Mouse (Mus musculus): Measurements from ENCODE around the gene Glmn. TPM values are rescaled to one million over a fixed set of nuclear protein-coding genes. Genes with fewer than 3 reads are reported as not detected.

Gene Glmn
- polyA plus RNA-seq, 1 experiment from 2014 or later: 33.3 TPM

DNA sequence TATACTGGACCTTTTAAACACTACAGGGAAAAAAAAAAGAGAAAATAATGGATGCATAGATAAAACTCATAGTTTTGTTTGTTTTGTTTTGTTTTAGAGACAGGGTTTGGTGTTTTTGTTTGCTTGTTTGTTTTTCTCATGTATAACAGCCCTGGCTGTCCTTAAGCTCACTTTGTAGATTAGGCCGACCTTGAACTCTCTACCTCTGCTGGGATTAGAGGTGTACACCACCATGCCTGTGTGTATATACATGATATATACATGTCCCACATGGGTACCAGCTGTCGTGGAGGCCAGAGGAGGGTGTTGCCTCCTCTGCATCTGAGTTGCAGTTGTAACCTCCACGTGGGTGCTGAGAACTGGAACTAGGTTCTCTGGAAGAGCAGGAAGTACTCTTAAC is 49.2 kb downstream of the Glmn start:
- Histone ChIP-seq H3K27me3 (ENCODE audit: poor library complexity, severe bottlenecking) (no peaks in the 10 kb centered on the region), H3K4me1 (no peaks in the 10 kb centered on the region), H3K4me3 (no peak overlapping the region), H3K27ac (no peak overlapping the region), H3K9me3 (no peaks in the 10 kb centered on the region), H3K36me3 (replicated peaks) (peaks cover 25% of the 10 kb centered on the region)
- WGBS: 84% methylated on average over 3 of the region's 3 CpGs
- DNase-seq (ENCODE audit: extremely low spot score, low spot score): no peak

DNA sequence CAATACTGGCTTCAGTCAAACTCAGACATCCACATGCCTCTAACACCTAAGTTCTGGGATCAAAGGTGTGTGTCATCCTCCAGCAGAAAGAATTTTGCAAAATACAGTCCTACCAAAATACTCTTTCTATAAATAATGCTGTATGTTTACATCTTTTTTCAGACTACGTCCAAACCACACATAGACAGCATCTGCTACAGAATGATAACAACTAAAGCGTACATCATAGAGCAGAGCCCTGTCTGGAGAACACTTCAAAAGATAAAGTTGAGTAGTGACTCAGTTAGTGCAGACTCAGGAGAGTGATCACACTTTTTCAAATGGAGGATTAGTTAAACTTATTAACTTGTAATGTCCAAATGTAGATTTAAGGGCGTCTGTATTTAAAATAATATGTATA is 49.7 kb downstream of the Glmn start:
- no peak overlapping the region for H3K4me3 ChIP-seq
- no peak for DNase-seq (ENCODE audit: extremely low spot score, low spot score)
- 87% methylated on average over 3 of the region's 3 CpGs for WGBS
- no peaks in the 10 kb centered on the region for H3K4me1 ChIP-seq
- H3K27me3 ChIP-seq (ENCODE audit: poor library complexity, severe bottlenecking): no peaks in the 10 kb centered on the region
- no peak overlapping the region for H3K27ac ChIP-seq
- H3K9me3 ChIP-seq: no peaks in the 10 kb centered on the region
- peaks cover 25% of the 10 kb centered on the region for H3K36me3 ChIP-seq (replicated peaks)

DNA sequence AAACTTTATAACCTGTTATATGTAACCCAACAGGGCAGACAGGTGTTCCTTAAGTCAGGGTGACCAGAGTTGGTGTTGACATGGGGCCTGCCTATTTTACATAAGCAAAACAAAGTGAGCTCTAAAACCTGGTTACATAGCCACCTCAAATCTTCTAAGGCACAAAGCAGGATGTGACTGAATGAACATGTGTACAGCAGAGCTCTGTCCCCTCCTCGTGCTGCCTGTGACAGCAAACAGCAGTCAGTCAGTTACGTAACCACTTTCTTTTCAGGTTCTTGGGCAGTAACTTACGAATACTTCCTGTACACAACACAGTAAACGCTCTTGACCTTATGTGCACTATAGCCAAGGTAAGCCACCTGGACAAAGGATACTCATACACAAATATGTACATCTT is 51.8 kb downstream of the Glmn start:
- 92% methylated on average over 4 of the region's 4 CpGs for WGBS
- H3K27ac ChIP-seq: no peak overlapping the region
- no peak overlapping the region for H3K4me3 ChIP-seq
- no peaks in the 10 kb centered on the region for H3K27me3 ChIP-seq (ENCODE audit: poor library complexity, severe bottlenecking)
- peaks cover 17% of the 10 kb centered on the region for H3K36me3 ChIP-seq (replicated peaks)
- H3K9me3 ChIP-seq: no peaks in the 10 kb centered on the region
- DNase-seq (ENCODE audit: extremely low spot score, low spot score): no peak
- peaks cover 3% of the 10 kb centered on the region for H3K4me1 ChIP-seq

DNA sequence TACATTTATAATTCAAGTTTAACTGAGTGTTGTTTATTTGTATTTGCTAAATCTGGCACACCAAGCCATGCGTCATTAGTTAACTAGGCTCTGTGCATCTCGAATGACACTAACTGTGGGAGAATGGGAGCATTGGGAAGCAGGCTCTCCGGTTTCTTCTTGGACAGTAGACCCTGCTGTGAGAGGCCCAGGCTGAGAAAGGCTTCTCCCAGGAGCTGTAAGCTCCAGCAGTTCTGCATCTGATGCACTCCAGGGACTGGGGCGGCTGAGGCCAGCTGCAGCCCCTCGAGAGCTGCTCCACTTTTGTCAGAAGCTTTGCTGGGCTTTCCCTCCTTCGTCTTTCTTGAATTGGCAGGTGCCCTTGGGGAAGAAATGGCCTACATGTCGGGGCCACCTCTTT is 56.0 kb downstream of the Glmn start:
- DNase-seq (ENCODE audit: extremely low spot score, low spot score): no peak
- WGBS: 37% methylated on average over 7 of the region's 7 CpGs

GRCm38 (mm10) chr5:107534581-107534980 is 63.1 kb downstream of the Glmn start, which contains the start of gene 1700028K03Rik:
1700028K03Rik (plus strand) TSS chr5:107534709.
- Histone ChIP-seq H3K27me3 (ENCODE audit: poor library complexity, severe bottlenecking) (no peaks in the 10 kb centered on the region), H3K9me3 (no peaks in the 10 kb centered on the region), H3K36me3 (replicated peaks) (no peaks in the 10 kb centered on the region), H3K4me3 (no peak within 1 kb of the TSS), H3K4me1 (no peaks in the 10 kb centered on the region), H3K27ac (no peak within 1 kb of the TSS)
- DNase-seq (ENCODE audit: extremely low spot score, low spot score): no peak
- WGBS: 72% methylated on average over 15 of the region's 15 CpGs

More for the DNA sequence above, 56.0 kb downstream of the Glmn start:
- Histone ChIP-seq H3K27me3 (ENCODE audit: poor library complexity, severe bottlenecking) (no peaks in the 10 kb centered on the region), H3K9me3 (no peaks in the 10 kb centered on the region), H3K4me1 (peaks cover 3% of the 10 kb centered on the region), H3K27ac (no peak overlapping the region), H3K4me3 (no peak overlapping the region), H3K36me3 (replicated peaks) (no peaks in the 10 kb centered on the region)

DNA sequence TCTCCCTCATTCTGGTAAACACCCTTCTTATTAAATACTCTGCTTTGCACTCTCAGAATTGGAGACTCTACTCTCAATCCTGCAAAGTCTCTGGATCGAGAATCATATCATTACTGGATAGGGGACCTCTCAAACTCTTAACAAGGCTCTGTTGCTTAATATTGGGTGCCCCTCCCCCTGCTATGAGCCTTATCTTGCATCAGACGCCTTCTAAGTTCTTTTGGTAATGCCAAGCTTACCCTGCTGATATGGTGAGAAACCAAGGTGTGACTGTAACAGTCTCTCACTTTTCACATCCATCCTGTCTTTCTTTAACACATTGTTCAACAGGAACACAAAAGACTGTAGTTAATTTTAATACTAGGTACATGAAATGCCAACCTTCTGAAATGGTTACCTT is 64.1 kb downstream of the Glmn start:
- Histone ChIP-seq H3K9me3 (no peaks in the 10 kb centered on the region), H3K4me1 (no peaks in the 10 kb centered on the region), H3K27me3 (ENCODE audit: poor library complexity, severe bottlenecking) (no peaks in the 10 kb centered on the region), H3K36me3 (replicated peaks) (no peaks in the 10 kb centered on the region), H3K4me3 (no peak overlapping the region), H3K27ac (no peak overlapping the region)
- no peak for DNase-seq (ENCODE audit: extremely low spot score, low spot score)
- 65% methylated on average over 2 of the region's 2 CpGs for WGBS

DNA sequence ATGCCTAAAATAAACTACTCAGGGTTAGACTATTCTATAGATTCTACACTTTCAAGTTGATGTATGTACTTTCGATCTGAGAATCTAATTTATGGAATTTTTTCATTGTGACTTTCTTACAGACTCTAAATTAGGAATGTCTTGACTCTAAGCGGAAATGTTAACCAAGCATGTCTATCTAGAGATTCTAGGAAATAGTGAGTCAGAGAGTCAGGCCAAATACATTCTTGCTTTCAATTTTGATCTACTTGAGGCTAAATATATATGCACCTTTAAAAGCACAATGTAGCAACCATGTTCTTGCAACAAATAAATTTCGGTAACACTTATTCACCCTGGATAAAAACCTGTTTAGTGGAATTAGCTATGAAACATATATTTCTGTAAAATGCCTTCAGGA is 68.8 kb downstream of the Glmn start:
- Histone ChIP-seq H3K4me3 (no peak overlapping the region), H3K36me3 (replicated peaks) (no peaks in the 10 kb centered on the region), H3K9me3 (no peaks in the 10 kb centered on the region), H3K4me1 (no peaks in the 10 kb centered on the region), H3K27me3 (ENCODE audit: poor library complexity, severe bottlenecking) (no peaks in the 10 kb centered on the region), H3K27ac (no peak overlapping the region)
- WGBS: 93% methylated on average over 3 of the region's 3 CpGs
- DNase-seq (ENCODE audit: extremely low spot score, low spot score): no peak

DNA sequence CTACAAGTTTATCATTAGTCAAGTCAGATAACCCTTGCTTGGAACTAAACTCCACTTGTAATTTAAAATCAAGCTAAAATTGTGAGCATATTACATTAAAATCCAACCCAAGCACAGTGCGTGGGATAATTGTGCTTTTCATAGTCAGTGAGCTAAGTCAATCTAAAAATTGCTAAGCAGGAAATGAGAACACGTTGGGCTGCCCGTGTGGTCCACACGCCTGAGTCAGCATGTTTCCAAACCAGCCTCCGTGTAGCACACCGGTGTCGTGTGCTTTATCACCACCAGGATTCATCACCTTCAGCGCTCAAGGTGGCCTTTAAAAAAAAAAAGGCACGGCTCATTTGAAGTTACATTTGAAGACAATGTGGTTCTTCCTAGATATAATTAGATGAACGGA is 73.4 kb downstream of the Glmn start:
- Histone ChIP-seq H3K36me3 (replicated peaks) (no peaks in the 10 kb centered on the region), H3K9me3 (no peaks in the 10 kb centered on the region), H3K4me3 (no peak overlapping the region), H3K4me1 (no peaks in the 10 kb centered on the region), H3K27ac (no peak overlapping the region), H3K27me3 (ENCODE audit: poor library complexity, severe bottlenecking) (no peaks in the 10 kb centered on the region)
- 89% methylated on average over 10 of the region's 10 CpGs for WGBS
- no peak for DNase-seq (ENCODE audit: extremely low spot score, low spot score)

DNA sequence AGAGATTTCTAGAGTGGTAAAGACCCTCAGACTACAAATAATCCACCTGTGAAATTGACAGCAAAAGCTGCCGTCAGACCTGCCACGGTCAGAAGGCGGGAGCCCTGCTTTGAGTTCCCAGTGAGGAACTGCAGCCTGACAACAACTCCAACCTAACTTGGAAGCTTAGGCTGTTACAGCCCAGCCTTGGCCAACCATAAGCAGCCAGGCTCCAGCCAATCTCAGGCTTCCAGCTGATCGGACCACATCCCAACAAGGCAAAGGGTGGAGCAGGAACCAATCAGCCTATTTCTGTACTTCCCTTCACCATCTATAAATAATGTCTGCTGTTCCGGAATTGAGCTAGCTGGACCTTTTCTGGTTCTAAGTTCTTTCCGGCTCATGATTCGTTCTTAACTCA is 75.8 kb downstream of the Glmn start:
- WGBS: 86% methylated on average over 7 of the region's 7 CpGs
- no peaks in the 10 kb centered on the region for H3K9me3 ChIP-seq
- H3K4me1 ChIP-seq: no peaks in the 10 kb centered on the region
- H3K4me3 ChIP-seq: no peak overlapping the region
- H3K27ac ChIP-seq: no peak overlapping the region
- H3K36me3 ChIP-seq (replicated peaks): no peaks in the 10 kb centered on the region
- DNase-seq (ENCODE audit: extremely low spot score, low spot score): no peak
- H3K27me3 ChIP-seq (ENCODE audit: poor library complexity, severe bottlenecking): no peaks in the 10 kb centered on the region

DNA sequence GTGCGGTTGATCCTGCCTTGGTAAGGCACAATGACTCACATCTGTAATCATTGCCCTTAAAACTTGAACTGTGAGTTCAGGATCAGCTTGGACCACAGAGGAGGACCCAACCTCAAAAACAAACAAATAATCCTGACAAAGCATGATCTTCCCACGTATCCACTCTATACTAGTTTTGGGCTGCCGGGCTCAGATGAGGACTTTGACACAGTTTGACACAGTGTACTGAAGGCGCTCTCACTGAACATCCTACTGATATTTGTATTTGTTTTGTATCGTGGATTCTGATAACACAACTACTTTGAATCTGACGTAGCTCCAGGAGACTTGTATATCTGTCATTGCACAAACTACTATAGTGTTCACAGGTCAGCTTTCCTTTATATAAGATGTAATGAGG is 76.3 kb downstream of the Glmn start:
- Histone ChIP-seq H3K27me3 (ENCODE audit: poor library complexity, severe bottlenecking) (no peaks in the 10 kb centered on the region), H3K4me1 (no peaks in the 10 kb centered on the region), H3K4me3 (no peak overlapping the region), H3K27ac (no peak overlapping the region), H3K36me3 (replicated peaks) (no peaks in the 10 kb centered on the region), H3K9me3 (no peaks in the 10 kb centered on the region)
- DNase-seq (ENCODE audit: extremely low spot score, low spot score): no peak
- WGBS: 88% methylated on average over 6 of the region's 6 CpGs

GRCm38 (mm10) chr5:107518602-107519001 is 79.1 kb downstream of the Glmn start:
- H3K4me1 ChIP-seq: no peaks in the 10 kb centered on the region
- 94% methylated on average over 4 of the region's 4 CpGs for WGBS
- H3K9me3 ChIP-seq: no peaks in the 10 kb centered on the region
- H3K36me3 ChIP-seq (replicated peaks): no peaks in the 10 kb centered on the region
- H3K27ac ChIP-seq: no peak overlapping the region
- DNase-seq (ENCODE audit: extremely low spot score, low spot score): no peak
- no peak overlapping the region for H3K4me3 ChIP-seq
- no peaks in the 10 kb centered on the region for H3K27me3 ChIP-seq (ENCODE audit: poor library complexity, severe bottlenecking)

- no peak for DNase-seq (ENCODE audit: extremely low spot score, low spot score)
- 94% methylated on average over 1 of the region's 1 CpGs for WGBS
- H3K4me1 ChIP-seq: no peaks in the 10 kb centered on the region
- no peaks in the 10 kb centered on the region for H3K27me3 ChIP-seq (ENCODE audit: poor library complexity, severe bottlenecking)
- no peak overlapping the region for H3K27ac ChIP-seq
- H3K4me3 ChIP-seq: no peak overlapping the region
- H3K36me3 ChIP-seq (replicated peaks): no peaks in the 10 kb centered on the region
- no peaks in the 10 kb centered on the region for H3K9me3 ChIP-seq
Measured at GRCm38 (mm10) chr5:107516087-107516486, 81.6 kb downstream of the Glmn start.

DNA sequence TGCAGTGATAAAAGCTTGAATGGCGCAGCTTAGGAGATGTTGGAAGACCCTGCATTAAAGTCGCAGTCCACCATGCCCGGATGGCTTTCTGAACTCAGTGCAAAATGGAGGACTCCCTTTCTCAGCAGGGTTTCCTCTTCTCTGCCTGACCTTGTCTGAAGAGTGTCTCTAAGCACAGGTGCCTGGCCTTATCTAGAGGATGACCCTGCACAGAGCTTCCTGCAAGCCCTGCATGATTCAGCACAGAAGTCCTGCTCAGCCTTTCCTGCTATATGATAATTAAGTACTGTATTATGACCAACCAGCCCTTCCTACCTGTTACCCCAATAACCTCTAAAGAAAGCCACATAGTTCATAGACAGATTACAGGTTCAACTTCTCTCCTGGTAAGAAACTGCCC is 82.2 kb downstream of the Glmn start:
- Histone ChIP-seq H3K27ac (no peak overlapping the region), H3K4me3 (no peak overlapping the region), H3K27me3 (ENCODE audit: poor library complexity, severe bottlenecking) (no peaks in the 10 kb centered on the region), H3K9me3 (no peaks in the 10 kb centered on the region), H3K4me1 (no peaks in the 10 kb centered on the region), H3K36me3 (replicated peaks) (no peaks in the 10 kb centered on the region)
- no peak for DNase-seq (ENCODE audit: extremely low spot score, low spot score)
- WGBS: 92% methylated on average over 3 of the region's 3 CpGs

DNA sequence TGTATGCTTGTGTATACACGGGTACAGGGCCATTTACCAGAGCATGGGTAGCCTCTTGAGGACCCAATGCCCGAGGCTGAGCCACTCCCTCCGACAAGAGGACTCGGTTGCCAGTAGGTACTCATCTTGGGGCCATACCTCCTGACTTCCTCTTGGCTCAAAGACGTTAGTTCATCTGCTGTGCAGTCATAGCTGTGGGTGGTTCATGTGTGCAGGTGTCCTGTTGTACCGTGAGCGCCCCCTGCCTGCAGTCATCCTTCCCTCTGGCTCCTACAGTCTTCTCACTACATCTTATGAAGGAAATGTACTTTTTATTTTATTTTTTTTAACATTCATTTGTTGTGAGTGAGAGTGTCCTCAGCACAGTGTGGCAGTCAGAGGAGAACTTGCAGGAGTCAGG is 84.1 kb downstream of the Glmn start:
- peak; percentile 33 for DNase-seq (ENCODE audit: extremely low spot score, low spot score)
- Histone ChIP-seq H3K27me3 (ENCODE audit: poor library complexity, severe bottlenecking) (no peaks in the 10 kb centered on the region), H3K36me3 (replicated peaks) (no peaks in the 10 kb centered on the region), H3K27ac (no peak overlapping the region), H3K9me3 (no peaks in the 10 kb centered on the region), H3K4me1 (no peaks in the 10 kb centered on the region), H3K4me3 (no peak overlapping the region)
- WGBS: 48% methylated on average over 7 of the region's 7 CpGs
